Mouse (Mus musculus): Measurements from ENCODE around the gene E330021D16Rik. TPM values are rescaled to one million over a fixed set of nuclear protein-coding genes. Genes with fewer than 3 reads are reported as not detected.

The E330021D16Rik gene
- polyA plus RNA-seq, 1 experiment from 2014 or later: 1.4 TPM

DNA sequence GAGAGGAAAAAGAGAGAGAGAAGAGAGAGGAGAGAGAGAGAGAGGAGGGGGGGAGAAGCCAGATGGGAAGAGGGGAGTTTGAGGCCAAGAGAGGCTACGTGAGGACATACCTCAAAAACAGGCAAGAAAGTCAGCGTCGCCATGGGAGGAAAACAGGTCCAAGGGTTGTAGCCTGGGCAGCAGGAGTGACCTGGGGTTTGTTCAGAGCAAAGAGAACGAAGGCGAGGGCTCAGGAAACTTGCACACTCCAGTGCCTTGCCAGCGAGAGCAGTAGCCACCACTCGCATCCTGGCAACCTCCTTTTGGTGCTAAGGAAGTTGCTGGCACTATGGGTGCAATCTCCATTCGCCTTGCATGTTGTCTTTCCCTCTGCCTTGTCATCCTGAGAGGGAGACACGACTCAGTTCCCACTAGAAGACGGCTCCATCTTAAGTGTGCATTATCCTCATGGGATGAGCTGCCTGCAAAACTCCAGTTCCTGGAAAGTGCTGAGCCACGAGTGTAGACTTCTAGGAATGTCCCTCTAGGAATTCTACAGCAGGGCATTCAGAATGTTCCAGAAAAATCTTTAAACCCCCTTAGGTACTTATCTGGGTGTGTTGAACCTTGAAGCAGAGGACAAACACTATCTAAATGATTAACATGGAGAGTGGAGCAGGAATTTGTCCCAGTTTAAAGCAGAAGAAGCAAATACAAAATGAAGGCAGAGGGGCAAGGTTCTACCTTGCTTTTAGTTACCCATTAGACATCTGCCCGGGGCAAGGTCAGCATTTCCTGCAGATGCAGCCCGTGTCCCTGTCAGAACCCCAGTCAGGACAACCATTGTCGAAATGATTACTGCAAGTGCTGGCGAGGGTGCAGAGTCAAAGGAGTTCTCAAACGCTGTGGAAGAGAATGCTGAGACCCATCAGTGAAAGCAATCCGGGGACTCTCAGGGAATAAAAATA lies 3.8 kb upstream of the E330021D16Rik start:
- no peaks in the 10 kb centered on the region for H3K36me3 ChIP-seq
- peak overlapping the region; percentile 70 for H3K27ac ChIP-seq
- no peak overlapping the region for H3K9ac ChIP-seq
- ATAC-seq (replicated peaks; ENCODE audit: low FRiP score): peak; percentile 50
- WGBS: 76% methylated on average over 17 of the region's 17 CpGs
- no peaks in the 10 kb centered on the region for H3K9me3 ChIP-seq (replicated peaks)
- H3K27me3 ChIP-seq: no peaks in the 10 kb centered on the region
- no peak overlapping the region for H3K4me3 ChIP-seq (replicated peaks)
- H3K4me1 ChIP-seq: 0 out of 2 replicates have a peak, but pooled peaks cover 2% of the 10 kb centered on the region
- no peak overlapping the region for H3K4me2 ChIP-seq

- Histone ChIP-seq H3K9ac (no peak overlapping the region), H3K4me2 (no peak overlapping the region), H3K36me3 (no peaks in the 10 kb centered on the region), H3K4me3 (replicated peaks) (no peak overlapping the region), H3K9me3 (replicated peaks) (no peaks in the 10 kb centered on the region), H3K4me1 (0 out of 2 replicates have a peak, but pooled peaks cover 2% of the 10 kb centered on the region), H3K27me3 (no peaks in the 10 kb centered on the region), H3K27ac (no peak overlapping the region)
- 64% methylated on average over 8 of the region's 8 CpGs for WGBS
- ATAC-seq (replicated peaks; ENCODE audit: low FRiP score): no peak
These were observed 3.0 kb upstream of the E330021D16Rik start for GRCm38 (mm10) chr6:136418333-136418848.

DNA sequence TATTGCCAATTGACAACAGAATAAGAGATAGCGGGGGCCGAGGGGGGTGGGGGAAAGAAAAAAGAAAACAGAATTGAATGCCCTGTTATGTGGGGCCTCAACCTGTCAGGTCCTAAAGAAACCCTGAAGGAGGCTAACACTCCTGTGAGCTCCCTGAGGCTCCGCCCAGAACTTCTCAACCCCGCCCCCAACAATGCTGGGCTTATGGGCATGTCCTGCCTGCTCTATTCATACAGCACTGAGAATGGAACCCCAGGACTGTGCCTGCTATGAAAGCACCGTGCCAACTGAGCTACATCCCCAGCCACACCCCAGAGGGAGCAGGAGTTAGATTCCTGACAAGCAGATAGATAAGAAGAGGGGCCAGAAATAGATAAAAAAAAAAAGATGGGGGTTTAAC lies 2.5 kb upstream of the E330021D16Rik start:
- no peak overlapping the region for H3K27ac ChIP-seq
- 75% methylated on average over 5 of the region's 5 CpGs for WGBS
- no peaks in the 10 kb centered on the region for H3K27me3 ChIP-seq
- H3K9ac ChIP-seq: no peak overlapping the region
- H3K36me3 ChIP-seq: no peaks in the 10 kb centered on the region
- 0 out of 2 replicates have a peak, but pooled peaks cover 2% of the 10 kb centered on the region for H3K4me1 ChIP-seq
- H3K9me3 ChIP-seq (replicated peaks): no peaks in the 10 kb centered on the region
- ATAC-seq (replicated peaks; ENCODE audit: low FRiP score): no peak
- H3K4me2 ChIP-seq: no peak overlapping the region
- H3K4me3 ChIP-seq (replicated peaks): no peak overlapping the region

DNA sequence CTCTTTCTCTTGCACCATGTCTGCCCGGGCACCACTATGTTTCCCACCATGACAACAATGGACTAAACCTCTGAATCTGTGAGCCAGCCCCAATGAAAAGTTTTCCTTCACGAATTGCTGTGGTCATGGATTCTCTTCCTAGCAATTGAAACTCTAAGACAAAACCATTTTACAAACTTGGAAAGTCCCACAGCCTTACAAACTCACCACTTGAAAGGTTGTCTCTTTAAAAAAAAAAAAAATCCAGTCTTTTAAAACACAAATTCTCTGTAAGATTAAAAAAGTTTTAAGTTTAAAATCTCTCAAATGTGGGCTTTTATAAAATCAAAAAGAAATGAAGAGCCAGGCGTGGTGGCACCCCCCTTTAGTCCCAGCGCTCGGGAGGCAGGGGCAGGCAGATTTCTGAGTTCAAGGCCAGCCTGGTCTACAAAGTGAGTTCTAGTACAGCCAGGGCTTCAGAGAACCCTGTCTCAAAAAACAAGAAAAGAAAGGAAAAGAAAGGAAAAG lies 1.5 kb downstream of the E330021D16Rik start:
- Histone ChIP-seq H3K9ac (no peak overlapping the region), H3K27me3 (no peaks in the 10 kb centered on the region), H3K36me3 (no peaks in the 10 kb centered on the region), H3K9me3 (replicated peaks) (no peaks in the 10 kb centered on the region), H3K4me1 (no peaks in the 10 kb centered on the region), H3K4me3 (replicated peaks) (no peak overlapping the region), H3K27ac (no peak overlapping the region), H3K4me2 (no peak overlapping the region)
- WGBS: 91% methylated on average over 5 of the region's 5 CpGs
- ATAC-seq (replicated peaks; ENCODE audit: low FRiP score): no peak

DNA sequence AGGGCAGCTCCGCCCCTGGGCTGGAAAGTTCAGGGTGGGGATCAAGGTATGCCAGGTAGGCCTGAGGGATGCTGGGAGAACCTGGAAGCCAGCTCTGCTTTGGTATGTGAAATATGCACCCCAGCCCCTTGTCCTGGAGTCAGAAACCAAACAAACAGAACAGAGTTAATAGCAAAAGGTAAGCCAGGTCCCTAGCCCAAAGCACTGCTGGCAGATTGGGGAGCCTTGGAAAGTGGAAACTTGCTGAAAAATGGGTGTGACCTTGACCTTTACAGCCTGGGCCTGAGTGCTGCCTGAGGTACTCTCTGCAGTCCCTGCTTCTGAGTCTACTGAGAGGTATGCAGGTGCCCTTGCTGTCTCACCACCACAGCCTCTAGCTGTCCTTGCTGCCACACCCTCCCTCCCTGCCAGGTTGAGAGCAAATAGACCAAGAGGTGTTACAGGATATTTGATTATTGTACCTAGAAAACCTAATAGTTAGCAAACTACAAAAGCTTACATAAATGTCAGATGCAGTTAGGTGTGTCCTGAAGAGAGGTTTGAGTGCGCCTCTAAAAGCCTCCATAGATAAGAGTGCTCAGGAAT lies 7.7 kb downstream of the E330021D16Rik start:
- H3K9me3 ChIP-seq (replicated peaks): no peaks in the 10 kb centered on the region
- no peaks in the 10 kb centered on the region for H3K4me1 ChIP-seq
- H3K27me3 ChIP-seq: no peaks in the 10 kb centered on the region
- no peak overlapping the region for H3K9ac ChIP-seq
- H3K36me3 ChIP-seq: no peaks in the 10 kb centered on the region
- ATAC-seq (replicated peaks; ENCODE audit: low FRiP score): no peak
- WGBS: 82% methylated on average over 2 of the region's 2 CpGs
- H3K27ac ChIP-seq: 0 out of 2 replicates have a peak overlapping the region, but pooled peaks have one; percentile 24
- no peak overlapping the region for H3K4me3 ChIP-seq (replicated peaks)
- no peak overlapping the region for H3K4me2 ChIP-seq

GRCm38 (mm10) chr6:136396860-136397259 lies 18.5 kb downstream of the E330021D16Rik start:
- Histone ChIP-seq H3K4me2 (no peak overlapping the region), H3K27ac (no peak overlapping the region), H3K36me3 (no peaks in the 10 kb centered on the region), H3K27me3 (no peaks in the 10 kb centered on the region), H3K9me3 (replicated peaks) (no peaks in the 10 kb centered on the region), H3K9ac (no peak overlapping the region), H3K4me3 (replicated peaks) (no peak overlapping the region), H3K4me1 (no peaks in the 10 kb centered on the region)
- ATAC-seq (replicated peaks; ENCODE audit: low FRiP score): no peak
- WGBS: 96% methylated on average over 9 of the region's 9 CpGs

DNA sequence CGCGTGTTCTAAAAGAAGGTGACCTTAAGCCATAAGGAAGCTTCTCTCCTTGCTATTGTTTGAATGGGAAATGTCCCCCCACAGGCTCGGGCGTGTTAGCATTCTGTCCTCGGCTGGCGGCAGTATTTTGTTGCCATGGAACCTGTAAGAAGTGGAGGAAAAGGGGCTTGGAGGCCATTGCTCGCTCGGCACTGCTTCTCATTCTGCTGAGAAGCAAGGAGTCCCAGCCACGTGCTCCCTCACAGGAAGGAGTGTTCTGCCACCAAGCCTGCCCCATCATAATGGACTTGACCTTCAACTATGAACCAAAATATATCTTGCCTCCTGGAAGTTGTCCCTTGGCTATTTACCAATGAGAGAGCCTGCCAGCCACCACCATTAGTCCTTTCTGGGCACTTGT lies 25.1 kb downstream of the E330021D16Rik start:
- 75% methylated on average over 9 of the region's 9 CpGs for WGBS
- Histone ChIP-seq H3K4me1 (no peaks in the 10 kb centered on the region), H3K27me3 (no peaks in the 10 kb centered on the region), H3K36me3 (no peaks in the 10 kb centered on the region), H3K27ac (no peak overlapping the region), H3K4me3 (replicated peaks) (no peak overlapping the region), H3K9ac (no peak overlapping the region), H3K9me3 (replicated peaks) (no peaks in the 10 kb centered on the region), H3K4me2 (no peak overlapping the region)
- ATAC-seq (replicated peaks; ENCODE audit: low FRiP score): no peak

DNA sequence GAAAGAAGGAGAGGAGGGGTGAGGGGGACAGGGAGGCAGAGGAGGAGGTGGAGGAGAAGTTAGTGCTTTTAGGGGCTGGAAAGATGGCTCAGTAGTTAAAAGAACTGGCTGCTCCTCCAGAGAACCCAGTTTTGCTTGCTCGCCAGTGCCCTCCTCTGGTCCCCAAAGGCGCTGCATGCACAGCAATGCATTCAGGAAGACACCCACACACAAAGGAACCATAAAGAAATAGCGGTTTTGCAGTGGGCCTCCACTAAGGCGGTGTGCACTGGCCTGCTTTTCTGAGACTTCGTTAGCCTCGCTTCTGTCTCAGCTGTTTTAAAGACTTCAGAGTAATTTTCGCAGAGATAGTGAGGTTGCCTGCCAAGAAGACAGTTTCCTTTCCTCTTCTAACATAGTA lies 30.1 kb downstream of the E330021D16Rik start:
- 76% methylated on average over 7 of the region's 7 CpGs for WGBS
- Histone ChIP-seq H3K27me3 (no peaks in the 10 kb centered on the region), H3K4me2 (no peak overlapping the region), H3K36me3 (no peaks in the 10 kb centered on the region), H3K4me3 (replicated peaks) (no peak overlapping the region), H3K4me1 (no peaks in the 10 kb centered on the region), H3K9ac (no peak overlapping the region), H3K9me3 (replicated peaks) (no peaks in the 10 kb centered on the region), H3K27ac (no peak overlapping the region)
- no peak for ATAC-seq (replicated peaks; ENCODE audit: low FRiP score)

DNA sequence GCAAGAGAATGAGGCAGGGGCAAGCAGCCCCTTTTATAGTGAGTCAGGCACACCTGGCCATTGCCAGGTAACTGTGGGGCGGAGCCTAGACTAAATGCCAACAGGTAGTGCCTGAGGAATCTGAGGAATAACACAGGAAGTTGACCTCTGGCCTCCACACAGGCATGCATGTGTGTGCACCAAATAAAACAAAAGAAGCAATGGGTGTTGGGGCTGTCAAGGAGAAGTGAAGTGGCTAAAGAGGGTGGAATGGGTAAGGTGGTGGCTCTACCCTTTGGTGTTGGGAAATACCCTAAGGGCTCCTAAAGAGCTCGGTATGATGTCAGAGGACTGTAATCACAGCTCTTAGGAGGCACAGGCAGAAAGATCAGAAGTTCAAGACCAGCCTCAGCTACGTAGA lies 32.2 kb downstream of the E330021D16Rik start:
- 91% methylated on average over 3 of the region's 3 CpGs for WGBS
- Histone ChIP-seq H3K4me3 (replicated peaks) (no peak overlapping the region), H3K9ac (no peak overlapping the region), H3K9me3 (replicated peaks) (peaks cover 5% of the 10 kb centered on the region; the same call in 1 of the 2 replicates), H3K4me1 (no peaks in the 10 kb centered on the region), H3K36me3 (no peaks in the 10 kb centered on the region), H3K27me3 (no peaks in the 10 kb centered on the region), H3K27ac (no peak overlapping the region), H3K4me2 (no peak overlapping the region)
- no peak for ATAC-seq (replicated peaks; ENCODE audit: low FRiP score)

- no peak for ATAC-seq (replicated peaks; ENCODE audit: low FRiP score)
- Histone ChIP-seq H3K36me3 (no peaks in the 10 kb centered on the region), H3K27me3 (no peaks in the 10 kb centered on the region), H3K9ac (no peak overlapping the region), H3K4me3 (replicated peaks) (no peak overlapping the region), H3K4me2 (no peak overlapping the region), H3K27ac (no peak overlapping the region), H3K4me1 (no peaks in the 10 kb centered on the region), H3K9me3 (replicated peaks) (peaks cover 5% of the 10 kb centered on the region; the same call in 1 of the 2 replicates)
These were observed 39.3 kb downstream of the E330021D16Rik start for GRCm38 (mm10) chr6:136376097-136376496.

DNA sequence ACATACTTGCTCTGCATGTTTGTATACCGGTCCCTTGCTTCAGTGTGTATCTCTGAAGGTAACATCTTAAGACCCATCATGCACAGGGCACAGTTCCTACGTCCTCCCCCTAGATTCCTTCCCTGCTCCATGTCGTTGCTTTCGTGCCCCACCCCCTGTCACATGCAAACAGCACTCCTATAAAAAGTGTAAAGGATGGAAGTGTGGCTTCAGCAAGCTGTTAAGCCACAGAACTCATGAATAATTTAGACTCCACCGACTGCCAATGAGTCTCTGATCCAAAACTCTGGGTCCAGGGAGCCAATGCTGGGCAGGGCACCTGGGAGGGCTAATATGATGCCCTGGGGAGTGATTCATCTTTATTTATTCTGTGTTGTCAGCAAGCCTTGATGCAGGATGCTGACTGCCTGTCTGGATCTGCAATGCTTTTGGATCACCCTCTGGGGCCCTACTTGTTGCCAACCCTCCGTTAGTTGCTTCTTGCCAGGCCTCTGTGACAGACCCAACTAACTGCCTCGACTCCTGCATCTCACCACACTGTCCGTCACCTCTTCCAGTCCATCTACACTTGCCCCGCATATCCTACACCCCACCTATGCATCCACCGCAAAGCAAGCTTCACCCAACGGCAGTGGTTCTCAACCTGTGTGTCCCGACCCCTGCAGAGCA lies 50.8 kb downstream of the E330021D16Rik start:
- no peak overlapping the region for H3K27ac ChIP-seq
- no peaks in the 10 kb centered on the region for H3K27me3 ChIP-seq
- no peak overlapping the region for H3K4me3 ChIP-seq (replicated peaks)
- 77% methylated on average over 12 of the region's 12 CpGs for WGBS
- H3K4me2 ChIP-seq: no peak overlapping the region
- no peaks in the 10 kb centered on the region for H3K4me1 ChIP-seq
- no peaks in the 10 kb centered on the region for H3K36me3 ChIP-seq
- no peaks in the 10 kb centered on the region for H3K9me3 ChIP-seq (replicated peaks)
- H3K9ac ChIP-seq: no peak overlapping the region
- no peak for ATAC-seq (replicated peaks; ENCODE audit: low FRiP score)

GRCm38 (mm10) chr6:136364008-136364407 lies 51.4 kb downstream of the E330021D16Rik start:
- H3K9ac ChIP-seq: no peak overlapping the region
- no peaks in the 10 kb centered on the region for H3K36me3 ChIP-seq
- 83% methylated on average over 4 of the region's 4 CpGs for WGBS
- no peak for ATAC-seq (replicated peaks; ENCODE audit: low FRiP score)
- H3K4me1 ChIP-seq: no peaks in the 10 kb centered on the region
- H3K27me3 ChIP-seq: no peaks in the 10 kb centered on the region
- no peak overlapping the region for H3K4me3 ChIP-seq (replicated peaks)
- H3K9me3 ChIP-seq (replicated peaks): no peaks in the 10 kb centered on the region
- H3K27ac ChIP-seq: no peak overlapping the region
- no peak overlapping the region for H3K4me2 ChIP-seq
